Mouse (Mus musculus) lung, adult 2 months (tissue): Measurements from ENCODE around the gene Ddx58.

Source experiments
- CTCF ChIP-seq: fragments of 200-500 bp; IDR thresholded peaks from 2 replicates; pipeline ENCODE4 v1.5.1; 2011; ENCODE audit warnings: mild to moderate bottlenecking, low read length, control low read depth; ENCODE audit not compliant: insufficient read depth
- POLR2A ChIP-seq: fragments of 200-500 bp; IDR thresholded peaks from 2 replicates; pipeline ENCODE4 v1.6.1; 2011; ENCODE audit warnings: low read depth, mild to moderate bottlenecking, control low read depth, low read length, borderline replicate concordance; ENCODE audit errors: extremely low read depth

GRCm38 (mm10) chr4:40244035-40244434 lies 4.4 kb upstream of the Ddx58 start:
- TF ChIP-seq CTCF, result no peak
- no peak for TF ChIP-seq POLR2A
